Mouse (Mus musculus) G1E-ER4 (cell line): ENCODE data around the gene Tas2r143. TPM values are rescaled to one million over a fixed set of nuclear protein-coding genes. Genes with fewer than 3 reads are reported as not detected.

Experiments used
- GATA1 ChIP-seq: IDR thresholded peaks from one replicate; pipeline ENCODE4 v1.8.0; 2012; ENCODE audit warnings: low read length, inconsistent platforms
- polyA plus RNA-seq: library from polyadenylated mRNA; stranded (reverse); fragments of >175 nt; gene quantifications from 2 replicates; pipeline ENCODE4 v1.2.3, GENCODE M21; 2012

The Tas2r143 gene
- polyA plus RNA-seq, 1 experiment = not detected

- no peak for TF ChIP-seq GATA1
Observed at GRCm38 (mm10) chr6:42424472-42424871, 24.4 kb downstream of the Tas2r143 start.

DNA sequence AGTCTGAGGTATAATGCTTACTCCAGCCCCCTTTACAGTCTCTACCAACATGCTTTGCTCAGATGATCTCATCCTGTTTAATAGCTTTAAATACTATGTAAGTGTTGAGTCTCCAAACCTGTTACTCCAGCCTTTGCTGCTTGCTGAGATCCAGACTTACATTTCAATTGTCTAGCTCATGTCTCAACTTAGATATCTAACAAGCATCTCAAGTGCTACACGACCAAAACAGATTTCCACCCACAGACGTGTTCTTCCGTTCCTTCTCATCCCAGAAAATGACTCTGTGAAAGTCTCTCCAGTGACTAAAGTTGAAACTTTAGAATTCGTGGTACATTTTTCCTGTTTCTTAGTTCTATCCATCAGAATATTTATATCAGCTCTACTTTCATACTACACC is 26.3 kb downstream of the Tas2r143 start:
- no peak for TF ChIP-seq GATA1

DNA sequence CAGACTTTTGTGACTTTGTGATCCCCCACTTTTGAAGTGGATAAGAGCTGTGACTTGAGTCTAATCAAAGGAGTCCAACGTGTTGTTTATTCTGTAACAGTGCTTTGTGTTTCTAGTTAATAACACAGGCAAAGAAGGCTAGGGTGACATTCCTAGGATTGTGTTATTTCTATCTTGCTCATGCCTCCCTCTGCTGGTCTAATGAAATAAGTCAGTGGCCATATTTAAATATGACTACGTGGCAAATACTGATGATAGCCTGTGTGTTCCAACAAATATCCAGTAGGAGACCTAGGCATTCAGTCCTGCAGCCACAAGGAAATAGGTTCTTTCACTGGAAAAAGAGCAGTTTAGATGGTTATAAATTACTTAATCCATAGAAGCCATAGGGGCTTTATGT is 33.5 kb downstream of the Tas2r143 start:
- TF ChIP-seq GATA1 = no peak

DNA sequence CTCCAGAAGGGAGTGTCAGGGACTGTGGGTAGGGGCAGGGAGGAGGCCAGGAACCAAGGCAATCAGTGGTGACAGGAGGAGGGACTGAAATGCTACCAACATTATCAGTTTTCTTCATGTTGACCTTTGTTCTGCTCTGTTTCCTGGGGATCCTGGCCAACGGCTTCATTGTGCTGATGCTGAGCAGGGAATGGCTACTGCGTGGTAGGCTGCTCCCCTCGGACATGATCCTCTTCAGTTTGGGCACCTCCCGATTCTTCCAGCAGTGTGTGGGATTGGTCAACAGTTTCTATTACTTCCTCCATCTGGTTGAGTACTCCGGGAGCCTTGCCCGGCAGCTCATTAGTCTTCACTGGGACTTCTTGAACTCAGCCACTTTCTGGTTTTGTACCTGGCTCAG is 34.4 kb downstream of the Tas2r143 start, which contains the start of gene Tas2r126:
TSS of gene Tas2r126 (plus strand) at position 90 of the 400 bp plus-strand sequence.
- TF ChIP-seq GATA1 = no peak

GRCm38 (mm10) chr6:42435490-42435889 is 35.5 kb downstream of the Tas2r143 start:
- no peak for TF ChIP-seq GATA1

DNA sequence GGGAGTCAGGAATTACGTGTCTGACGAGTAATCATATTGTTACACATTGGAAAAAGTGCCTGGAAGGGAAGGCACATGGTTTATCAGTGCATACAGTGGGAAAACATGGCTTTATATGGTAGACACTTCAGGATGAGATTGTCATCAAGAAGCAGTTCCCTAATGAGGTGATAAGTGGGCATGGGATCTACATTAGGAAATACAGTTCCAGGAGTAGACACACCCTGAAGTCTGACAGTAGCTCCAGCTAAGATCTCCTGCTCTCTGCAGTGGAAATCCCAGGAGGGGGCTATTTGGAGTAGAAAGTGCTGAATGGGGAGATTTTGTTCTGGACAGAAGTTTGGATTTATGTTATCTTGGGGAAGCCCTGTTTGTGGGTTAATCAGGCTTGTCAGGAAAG is 41.4 kb downstream of the Tas2r143 start:
- TF ChIP-seq GATA1 = no peak

DNA sequence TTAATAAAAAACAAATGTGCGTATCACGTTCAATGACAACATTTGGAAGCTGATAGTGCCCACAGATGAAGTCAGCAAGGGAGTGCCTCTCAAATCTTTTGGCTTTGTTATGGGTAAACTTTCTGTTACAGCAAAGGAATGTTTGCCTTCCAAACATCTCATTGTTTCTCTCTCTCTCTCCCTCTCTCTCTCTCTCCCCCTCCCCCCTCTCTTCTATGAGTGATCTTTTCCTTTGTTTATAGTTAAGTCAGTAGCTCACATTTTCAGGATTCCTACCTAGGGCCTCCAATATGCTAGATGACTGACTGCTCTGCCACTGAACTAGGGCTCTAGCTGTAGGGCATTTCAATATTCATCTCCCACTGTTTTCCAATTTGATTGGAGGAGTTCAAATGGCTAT is 44.5 kb downstream of the Tas2r143 start:
- TF ChIP-seq GATA1 = no peak

- TF ChIP-seq GATA1 = no peak
Observed at GRCm38 (mm10) chr6:42447381-42447780, 47.3 kb downstream of the Tas2r143 start.

Other genes starting within 250 kb of the Tas2r143 start
- not detected in 2 replicates for gene Tas2r144, start 184.9 kb upstream of the Tas2r143 start, polyA plus RNA-seq
- not detected in 2 replicates for gene Gstk1, start 154.3 kb upstream of the Tas2r143 start, polyA plus RNA-seq
- gene Tmem139, start 138.3 kb upstream of the Tas2r143 start, polyA plus RNA-seq = not detected in 2 replicates
- 4.3 and 6.7 TPM in 2 replicates for gene Casp2, start 135.3 kb upstream of the Tas2r143 start, polyA plus RNA-seq
- not detected in 2 replicates for gene Clcn1, start 113.6 kb upstream of the Tas2r143 start, polyA plus RNA-seq
- gene Fam131b, start 75.6 kb upstream of the Tas2r143 start, polyA plus RNA-seq = not detected in 2 replicates
- 387 and 522 TPM in 2 replicates for gene Zyx, start 50.6 kb upstream of the Tas2r143 start, polyA plus RNA-seq
- not detected in 2 replicates for gene Epha1, start 27.0 kb upstream of the Tas2r143 start, polyA plus RNA-seq
- not detected in 2 replicates for gene Tas2r135, start 5.2 kb downstream of the Tas2r143 start, polyA plus RNA-seq
- gene Tas2r126, start 34.3 kb downstream of the Tas2r143 start, polyA plus RNA-seq = not detected in 2 replicates
- not detected in 2 replicates for gene Olfr458, start 65.0 kb downstream of the Tas2r143 start, polyA plus RNA-seq
- not detected in 2 replicates for gene Olfr457, start 76.1 kb downstream of the Tas2r143 start, polyA plus RNA-seq
- gene Olfr456, start 87.0 kb downstream of the Tas2r143 start, polyA plus RNA-seq = not detected in 2 replicates
- not detected in 2 replicates for gene Olfr455, start 147.3 kb downstream of the Tas2r143 start, polyA plus RNA-seq
- not detected in 2 replicates for gene Tcaf3, start 197.5 kb downstream of the Tas2r143 start, polyA plus RNA-seq
- gene Tcaf2, start 245.0 kb downstream of the Tas2r143 start, polyA plus RNA-seq = not detected in 2 replicates